Mouse (Mus musculus): ENCODE data around the gene Il11ra1. TPM values are rescaled to one million over a fixed set of nuclear protein-coding genes. Genes with fewer than 3 reads are reported as not detected.
"Not testable (repeated sequence)": the region's sequence is repeated elsewhere in the genome, so short reads cannot be mapped to it uniquely, and the experiment has no call there.

Il11ra1 gene
- polyA plus RNA-seq, 1 experiment from 2014 or later = 83.7 TPM

DNA sequence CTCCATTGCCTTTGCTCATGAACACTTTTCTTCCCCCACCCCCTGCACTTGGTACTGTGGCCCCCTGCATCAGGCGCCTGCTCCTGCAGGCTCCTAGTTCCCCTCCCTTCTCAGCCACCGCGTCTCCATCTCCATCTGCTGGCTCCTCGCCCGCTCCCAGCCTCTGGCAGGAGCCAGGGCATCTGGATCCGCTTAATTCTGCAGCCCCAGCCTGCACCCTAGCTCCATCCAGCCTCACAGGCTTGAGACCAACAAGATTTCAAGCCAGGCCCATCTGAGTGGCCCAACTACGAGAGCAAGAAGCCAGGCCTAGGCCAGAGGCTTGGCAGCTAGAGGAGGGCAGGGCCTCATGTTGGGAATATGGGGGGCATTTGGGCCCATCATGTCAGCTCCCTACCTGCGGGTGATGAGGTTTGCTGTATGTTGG is 62.9 kb downstream of the Il11ra1 start:
- H3K36me3 ChIP-seq (ENCODE audit: control insufficient read depth, insufficient read depth, low read length); H3K4me3 ChIP-seq (ENCODE audit: low read depth, low read length); H3K4me2 ChIP-seq (replicated peaks; ENCODE audit: low read depth, low read length); H3K9me3 ChIP-seq (ENCODE audit: control insufficient read depth, low read length); H3K27me3 ChIP-seq (ENCODE audit: control insufficient read depth, insufficient read depth, low read length); ATAC-seq (ENCODE audit: low FRiP score); H3K4me1 ChIP-seq (replicated peaks; ENCODE audit: control insufficient read depth, insufficient read depth, low read length): not testable (repeated sequence)
- peak; percentile 25 for DNase-seq (ENCODE audit: low spot score)
- H3K9ac ChIP-seq (ENCODE audit: low read depth, low read length) = peak overlapping the region; percentile 28; the same call in 1 of the 2 replicates
- peak overlapping the region; percentile 34; the same call in 1 of the 2 replicates for H3K27ac ChIP-seq (ENCODE audit: low read depth, low read length)
- WGBS = 48% methylated on average over 8 of the region's 8 CpGs

DNA sequence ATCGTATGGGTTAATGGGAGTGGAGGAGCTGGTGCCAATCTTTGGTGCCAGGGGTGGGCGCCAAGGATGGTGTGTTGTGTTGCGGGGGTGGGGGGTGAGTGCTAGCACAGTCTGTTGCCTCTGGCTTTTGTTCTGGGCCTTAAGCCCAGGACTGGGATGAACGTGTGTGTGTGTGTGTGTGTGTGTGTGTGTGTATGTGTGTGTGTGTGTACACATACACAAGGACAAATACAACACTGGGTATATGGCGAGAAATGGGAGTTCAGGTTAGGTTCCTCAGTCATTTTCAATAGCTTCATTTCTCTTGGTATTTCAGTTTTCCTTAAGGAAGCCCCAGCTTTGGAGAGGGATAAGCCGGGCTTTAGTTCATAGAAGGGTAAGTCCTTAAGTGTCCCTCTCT is 63.4 kb downstream of the Il11ra1 start:
- not testable (repeated sequence) for H3K27ac ChIP-seq (ENCODE audit: low read depth, low read length); DNase-seq (ENCODE audit: low spot score)

DNA sequence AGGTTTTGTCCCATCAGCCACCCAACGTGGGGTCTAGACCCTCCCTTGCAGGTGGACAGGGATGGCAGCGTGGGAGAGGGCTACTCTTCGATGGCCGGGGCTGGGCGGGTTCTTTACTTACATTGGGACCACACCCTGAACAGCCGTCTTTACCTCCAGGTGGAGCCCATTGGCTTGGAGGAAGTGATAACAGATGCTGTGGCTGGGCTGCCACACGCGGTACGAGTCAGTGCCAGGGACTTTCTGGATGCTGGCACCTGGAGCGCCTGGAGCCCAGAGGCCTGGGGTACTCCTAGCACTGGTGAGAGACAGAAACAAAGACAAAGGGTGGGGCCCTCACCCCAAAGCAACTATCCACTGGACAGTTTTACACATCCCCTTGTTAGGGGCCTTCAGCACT is 67.5 kb downstream of the Il11ra1 start:
- not testable (repeated sequence) for H3K9me3 ChIP-seq (ENCODE audit: control insufficient read depth, low read length); DNase-seq (ENCODE audit: low spot score); H3K27me3 ChIP-seq (ENCODE audit: control insufficient read depth, insufficient read depth, low read length); ATAC-seq (ENCODE audit: low FRiP score); H3K4me1 ChIP-seq (replicated peaks; ENCODE audit: control insufficient read depth, insufficient read depth, low read length); H3K4me2 ChIP-seq (replicated peaks; ENCODE audit: low read depth, low read length); H3K4me3 ChIP-seq (ENCODE audit: low read depth, low read length); H3K36me3 ChIP-seq (ENCODE audit: control insufficient read depth, insufficient read depth, low read length); H3K9ac ChIP-seq (ENCODE audit: low read depth, low read length); H3K27ac ChIP-seq (ENCODE audit: low read depth, low read length)
- WGBS = 90% methylated on average over 10 of the region's 10 CpGs

More for the DNA sequence above, 63.4 kb downstream of the Il11ra1 start:
- not testable (repeated sequence) for H3K9ac ChIP-seq (ENCODE audit: low read depth, low read length); H3K9me3 ChIP-seq (ENCODE audit: control insufficient read depth, low read length); H3K4me3 ChIP-seq (ENCODE audit: low read depth, low read length); H3K4me2 ChIP-seq (replicated peaks; ENCODE audit: low read depth, low read length); H3K36me3 ChIP-seq (ENCODE audit: control insufficient read depth, insufficient read depth, low read length); H3K4me1 ChIP-seq (replicated peaks; ENCODE audit: control insufficient read depth, insufficient read depth, low read length); H3K27me3 ChIP-seq (ENCODE audit: control insufficient read depth, insufficient read depth, low read length); ATAC-seq (ENCODE audit: low FRiP score)
- 80% methylated on average over 3 of the region's 6 CpGs for WGBS

DNA sequence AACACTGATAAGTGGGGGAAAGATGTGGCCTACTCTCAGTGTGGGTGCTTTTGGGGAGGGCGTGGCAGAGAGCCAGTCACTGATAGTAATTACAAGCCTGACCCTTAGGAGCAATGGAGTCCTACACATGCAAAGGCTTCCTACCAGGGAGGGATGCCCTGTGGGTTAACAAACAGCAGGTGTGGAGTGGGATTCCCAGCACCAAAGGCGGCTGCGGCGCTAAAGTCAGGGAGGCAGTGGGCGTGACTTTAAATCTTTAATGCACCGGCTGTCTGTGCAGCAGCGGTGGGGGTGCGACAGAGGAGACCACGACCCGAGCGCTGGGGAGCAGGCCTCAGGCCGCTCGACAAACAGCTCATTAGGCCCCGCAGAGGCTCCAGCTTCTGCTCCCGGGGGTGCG is 73.2 kb downstream of the Il11ra1 start:
- H3K4me1 ChIP-seq (replicated peaks; ENCODE audit: control insufficient read depth, insufficient read depth, low read length); H3K36me3 ChIP-seq (ENCODE audit: control insufficient read depth, insufficient read depth, low read length); ATAC-seq (ENCODE audit: low FRiP score); H3K9me3 ChIP-seq (ENCODE audit: control insufficient read depth, low read length); H3K27me3 ChIP-seq (ENCODE audit: control insufficient read depth, insufficient read depth, low read length); H3K27ac ChIP-seq (ENCODE audit: low read depth, low read length); H3K9ac ChIP-seq (ENCODE audit: low read depth, low read length): not testable (repeated sequence)
- 1% methylated on average over 5 of the region's 16 CpGs for WGBS
- H3K4me2 ChIP-seq (replicated peaks; ENCODE audit: low read depth, low read length) = 0 out of 2 replicates have a peak overlapping the region, but pooled peaks have one; percentile 18
- peak overlapping the region; percentile 13; the same call in 1 of the 2 replicates for H3K4me3 ChIP-seq (ENCODE audit: low read depth, low read length)
- DNase-seq (ENCODE audit: low spot score) = peak; percentile 21

DNA sequence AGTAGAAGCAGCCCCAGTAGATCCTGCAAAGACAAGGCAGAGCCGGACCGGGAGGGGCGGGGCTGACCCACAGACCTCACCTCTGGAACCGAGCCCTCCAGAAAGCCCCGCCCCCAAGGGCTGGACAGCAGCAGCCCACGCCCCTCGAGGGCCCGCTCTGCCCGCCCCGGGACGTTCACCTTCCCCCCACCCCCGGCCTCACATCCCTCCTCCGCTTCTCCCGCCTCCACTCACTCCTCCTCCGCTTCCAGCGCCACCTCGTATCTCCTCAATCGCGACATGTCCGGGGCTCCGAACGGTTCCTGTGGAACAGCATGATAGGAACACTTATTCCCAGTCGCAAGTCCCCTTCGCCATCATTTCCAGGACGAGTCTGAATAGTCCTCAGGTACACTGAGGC is 73.7 kb downstream of the Il11ra1 start:
- H3K27me3 ChIP-seq (ENCODE audit: control insufficient read depth, insufficient read depth, low read length); H3K36me3 ChIP-seq (ENCODE audit: control insufficient read depth, insufficient read depth, low read length); H3K4me1 ChIP-seq (replicated peaks; ENCODE audit: control insufficient read depth, insufficient read depth, low read length); H3K9me3 ChIP-seq (ENCODE audit: control insufficient read depth, low read length); H3K27ac ChIP-seq (ENCODE audit: low read depth, low read length); ATAC-seq (ENCODE audit: low FRiP score): not testable (repeated sequence)
- Histone ChIP-seq H3K4me2 (replicated peaks; ENCODE audit: low read depth, low read length) (peak overlapping the region; percentile 37), H3K4me3 (ENCODE audit: low read depth, low read length) (peak overlapping the region; percentile 34), H3K9ac (ENCODE audit: low read depth, low read length) (0 out of 2 replicates have a peak overlapping the region, but pooled peaks have one; percentile 37)
- WGBS = 1% methylated on average over 13 of the region's 25 CpGs
- DNase-seq (ENCODE audit: low spot score) = peak; percentile 60

DNA sequence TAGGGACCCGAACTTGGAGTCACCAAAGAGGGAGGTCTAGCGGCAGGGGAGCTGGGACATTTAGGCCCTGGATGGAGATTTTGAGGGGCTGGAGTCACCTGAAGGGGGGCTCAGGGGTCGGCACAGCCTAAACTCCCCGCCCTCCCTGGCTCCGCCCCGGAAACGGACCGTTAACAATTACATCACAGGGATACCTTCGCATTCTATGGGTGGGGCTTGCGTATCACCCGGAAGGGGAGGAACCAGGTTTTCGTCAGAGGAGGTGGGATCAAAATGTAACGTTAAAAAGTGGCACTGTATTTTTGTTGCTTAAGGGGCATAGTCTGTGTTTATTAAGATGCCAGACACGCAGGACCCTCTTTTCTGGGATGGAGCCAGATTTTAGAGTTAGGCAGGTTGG is 74.2 kb downstream of the Il11ra1 start, which contains the start of gene Ccl27a:
Gene Ccl27a, minus strand, starts transcription at position 246 of the 400 bp plus-strand sequence.
- H3K27ac ChIP-seq (ENCODE audit: low read depth, low read length); H3K4me1 ChIP-seq (replicated peaks; ENCODE audit: control insufficient read depth, insufficient read depth, low read length); H3K36me3 ChIP-seq (ENCODE audit: control insufficient read depth, insufficient read depth, low read length); H3K9me3 ChIP-seq (ENCODE audit: control insufficient read depth, low read length); ATAC-seq (ENCODE audit: low FRiP score); H3K27me3 ChIP-seq (ENCODE audit: control insufficient read depth, insufficient read depth, low read length): not testable (repeated sequence)
- Histone ChIP-seq H3K9ac (ENCODE audit: low read depth, low read length) (0 out of 2 replicates have a peak within 1 kb of the TSS, but pooled peaks have one; percentile 37), H3K4me2 (replicated peaks; ENCODE audit: low read depth, low read length) (peak within 1 kb of the TSS; percentile 43), H3K4me3 (ENCODE audit: low read depth, low read length) (peak within 1 kb of the TSS; percentile 34)
- WGBS = under 1% methylated on average over 12 of the region's 14 CpGs
- DNase-seq (ENCODE audit: low spot score) = peak; percentile 90

DNA sequence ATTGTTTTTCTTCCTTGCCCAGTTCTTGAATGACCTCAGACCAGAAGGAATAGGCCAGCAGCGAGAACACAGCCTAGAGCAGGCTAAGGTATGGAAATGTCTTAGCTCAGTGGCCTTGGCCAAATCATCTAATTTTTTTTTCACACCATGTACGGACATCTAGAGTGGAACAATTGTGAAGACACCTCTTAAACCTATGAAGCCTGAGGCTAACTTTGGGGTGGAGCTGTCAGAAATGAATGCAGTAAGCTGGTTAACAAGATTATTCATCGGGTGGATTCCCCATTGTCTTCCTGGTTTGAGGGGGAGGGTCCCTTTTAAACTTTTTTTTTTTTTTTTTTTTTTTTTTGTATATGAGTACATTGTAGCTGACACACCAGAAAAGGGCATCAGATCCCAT is 74.7 kb downstream of the Il11ra1 start:
- WGBS = 66% methylated on average over 3 of the region's 3 CpGs
- not testable (repeated sequence) for ATAC-seq (ENCODE audit: low FRiP score); H3K9me3 ChIP-seq (ENCODE audit: control insufficient read depth, low read length); H3K9ac ChIP-seq (ENCODE audit: low read depth, low read length); H3K27ac ChIP-seq (ENCODE audit: low read depth, low read length); H3K4me1 ChIP-seq (replicated peaks; ENCODE audit: control insufficient read depth, insufficient read depth, low read length); H3K36me3 ChIP-seq (ENCODE audit: control insufficient read depth, insufficient read depth, low read length); DNase-seq (ENCODE audit: low spot score); H3K27me3 ChIP-seq (ENCODE audit: control insufficient read depth, insufficient read depth, low read length)
- H3K4me3 ChIP-seq (ENCODE audit: low read depth, low read length) = peak overlapping the region; percentile 34
- H3K4me2 ChIP-seq (replicated peaks; ENCODE audit: low read depth, low read length) = peak overlapping the region; percentile 43

DNA sequence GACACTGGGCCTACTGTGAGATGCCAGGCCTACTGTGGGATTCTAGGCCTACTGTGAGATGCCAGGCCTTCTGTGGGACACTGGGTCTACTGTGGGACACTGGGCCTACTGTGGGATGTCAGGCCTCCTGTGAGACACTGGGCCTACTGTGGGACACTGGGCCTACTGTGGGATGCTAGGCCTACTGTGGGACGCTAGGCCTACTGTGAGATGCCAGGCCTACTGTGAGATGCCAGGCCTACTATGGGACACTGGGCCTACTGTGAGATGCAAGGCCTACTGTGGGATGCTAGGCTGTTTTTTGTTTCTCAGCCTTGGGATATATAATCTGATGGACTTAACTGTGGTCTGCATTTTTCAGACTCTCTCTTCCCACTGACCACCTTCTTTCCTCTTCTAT is 76.1 kb downstream of the Il11ra1 start:
- H3K4me1 ChIP-seq (replicated peaks; ENCODE audit: control insufficient read depth, insufficient read depth, low read length); H3K9ac ChIP-seq (ENCODE audit: low read depth, low read length); H3K4me3 ChIP-seq (ENCODE audit: low read depth, low read length); H3K4me2 ChIP-seq (replicated peaks; ENCODE audit: low read depth, low read length); H3K9me3 ChIP-seq (ENCODE audit: control insufficient read depth, low read length); ATAC-seq (ENCODE audit: low FRiP score); H3K27me3 ChIP-seq (ENCODE audit: control insufficient read depth, insufficient read depth, low read length); H3K27ac ChIP-seq (ENCODE audit: low read depth, low read length); DNase-seq (ENCODE audit: low spot score); H3K36me3 ChIP-seq (ENCODE audit: control insufficient read depth, insufficient read depth, low read length): not testable (repeated sequence)
- 75% methylated on average over 1 of the region's 1 CpGs for WGBS

DNA sequence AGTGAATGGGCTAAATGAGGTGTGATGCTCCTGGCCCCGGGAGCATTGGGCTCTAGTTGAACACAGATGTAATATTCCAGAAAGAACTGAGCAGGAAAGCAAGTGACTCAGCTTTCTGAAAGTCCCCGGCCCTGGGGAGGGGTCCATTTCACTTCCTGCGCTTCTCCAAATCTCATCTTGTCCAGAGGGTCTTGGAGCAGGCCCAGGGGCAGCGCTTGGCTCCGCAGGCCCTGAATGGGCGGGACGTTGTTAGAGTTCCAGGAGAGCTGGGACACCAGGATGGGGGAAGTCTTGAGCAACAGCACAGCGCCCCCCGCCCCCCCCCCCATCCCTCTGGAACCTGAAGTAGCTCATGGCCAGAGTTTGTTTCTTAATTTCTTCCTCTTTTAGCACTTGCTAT is 81.5 kb downstream of the Il11ra1 start:
- H3K4me3 ChIP-seq (ENCODE audit: low read depth, low read length); H3K4me2 ChIP-seq (replicated peaks; ENCODE audit: low read depth, low read length); H3K9ac ChIP-seq (ENCODE audit: low read depth, low read length); DNase-seq (ENCODE audit: low spot score); H3K27me3 ChIP-seq (ENCODE audit: control insufficient read depth, insufficient read depth, low read length); H3K36me3 ChIP-seq (ENCODE audit: control insufficient read depth, insufficient read depth, low read length); ATAC-seq (ENCODE audit: low FRiP score); H3K9me3 ChIP-seq (ENCODE audit: control insufficient read depth, low read length); H3K27ac ChIP-seq (ENCODE audit: low read depth, low read length); H3K4me1 ChIP-seq (replicated peaks; ENCODE audit: control insufficient read depth, insufficient read depth, low read length): not testable (repeated sequence)
- 23% methylated on average over 8 of the region's 9 CpGs for WGBS
